Mouse (Mus musculus): ENCODE data around the gene Ppp2r3c. TPM values are rescaled to one million over a fixed set of nuclear protein-coding genes. Genes with fewer than 3 reads are reported as not detected.
"Not testable (repeated sequence)": the region's sequence is repeated elsewhere in the genome, so short reads cannot be mapped to it uniquely, and the experiment has no call there.

Ppp2r3c gene
- polyA plus RNA-seq (2014; fragmentation: Nextera tagmentation; extraction: Ambion mirVana) = 33.4 and 37.4 TPM in 2 replicates

GRCm38 (mm10) chr12:55302485-55303441, at the start of gene Ppp2r3c:
Ppp2r3c (minus strand) TSS chr12:55302998.
- no peaks in the 10 kb centered on the region for H3K9me3 ChIP-seq (ENCODE audit: control insufficient read depth, low read length)
- H3K4me1 ChIP-seq (ENCODE audit: control insufficient read depth, insufficient read depth, low read length) = peaks cover 15% of the 10 kb centered on the region
- H3K4me2 ChIP-seq = peak within 1 kb of the TSS; percentile 65
- peak; percentile 98 for DNase-seq (ENCODE audit: low spot score, missing footprints)
- H3K36me3 ChIP-seq (ENCODE audit: control insufficient read depth, insufficient read depth, low read length) = no peaks in the 10 kb centered on the region
- H3K9ac ChIP-seq (ENCODE audit: low read length) = peak within 1 kb of the TSS; percentile 82
- peak within 1 kb of the TSS; percentile 65 for H3K4me3 ChIP-seq (ENCODE audit: low read depth, low read length)
- under 1% methylated on average over 55 of the region's 55 CpGs for WGBS
- ATAC-seq (ENCODE audit: low FRiP score) = peak; percentile 94
- H3K27me3 ChIP-seq (ENCODE audit: control insufficient read depth, insufficient read depth, low read length) = no peaks in the 10 kb centered on the region
- H3K27ac ChIP-seq (ENCODE audit: low read depth, low read length) = peak within 1 kb of the TSS; percentile 42

GRCm38 (mm10) chr12:55344583-55344982, 41.8 kb upstream of the Ppp2r3c start:
- DNase-seq (ENCODE audit: low spot score, missing footprints) (no peak), ATAC-seq (ENCODE audit: low FRiP score) (no peak)
- Histone ChIP-seq H3K4me2 (no peak overlapping the region), H3K9ac (ENCODE audit: low read length) (no peak overlapping the region), H3K4me1 (ENCODE audit: control insufficient read depth, insufficient read depth, low read length) (no peaks in the 10 kb centered on the region), H3K27ac (ENCODE audit: low read depth, low read length) (no peak overlapping the region), H3K4me3 (ENCODE audit: low read depth, low read length) (no peak overlapping the region), H3K27me3 (ENCODE audit: control insufficient read depth, insufficient read depth, low read length) (no peaks in the 10 kb centered on the region), H3K36me3 (ENCODE audit: control insufficient read depth, insufficient read depth, low read length) (no peaks in the 10 kb centered on the region), H3K9me3 (ENCODE audit: control insufficient read depth, low read length) (no peaks in the 10 kb centered on the region)
- WGBS = 83% methylated on average over 13 of the region's 13 CpGs

- Histone ChIP-seq H3K27ac (ENCODE audit: low read depth, low read length) (no peak overlapping the region), H3K4me1 (ENCODE audit: control insufficient read depth, insufficient read depth, low read length) (no peaks in the 10 kb centered on the region), H3K27me3 (ENCODE audit: control insufficient read depth, insufficient read depth, low read length) (no peaks in the 10 kb centered on the region), H3K36me3 (ENCODE audit: control insufficient read depth, insufficient read depth, low read length) (no peaks in the 10 kb centered on the region), H3K9ac (ENCODE audit: low read length) (no peak overlapping the region), H3K4me3 (ENCODE audit: low read depth, low read length) (no peak overlapping the region), H3K9me3 (ENCODE audit: control insufficient read depth, low read length) (no peaks in the 10 kb centered on the region), H3K4me2 (no peak overlapping the region)
- ATAC-seq (ENCODE audit: low FRiP score) = no peak
- no peak for DNase-seq (ENCODE audit: low spot score, missing footprints)
- 83% methylated on average over 11 of the region's 11 CpGs for WGBS
Observed at GRCm38 (mm10) chr12:55343998-55344397, 41.2 kb upstream of the Ppp2r3c start.

GRCm38 (mm10) chr12:55343045-55343444, 40.2 kb upstream of the Ppp2r3c start:
- H3K27me3 ChIP-seq (ENCODE audit: control insufficient read depth, insufficient read depth, low read length); H3K4me2 ChIP-seq; ATAC-seq (ENCODE audit: low FRiP score); H3K9ac ChIP-seq (ENCODE audit: low read length); DNase-seq (ENCODE audit: low spot score, missing footprints); H3K27ac ChIP-seq (ENCODE audit: low read depth, low read length); H3K4me1 ChIP-seq (ENCODE audit: control insufficient read depth, insufficient read depth, low read length); H3K36me3 ChIP-seq (ENCODE audit: control insufficient read depth, insufficient read depth, low read length); H3K9me3 ChIP-seq (ENCODE audit: control insufficient read depth, low read length); H3K4me3 ChIP-seq (ENCODE audit: low read depth, low read length): not testable (repeated sequence)
- WGBS = 81% methylated on average over 1 of the region's 1 CpGs

- WGBS = 88% methylated on average over 1 of the region's 2 CpGs
- H3K9ac ChIP-seq (ENCODE audit: low read length); H3K4me1 ChIP-seq (ENCODE audit: control insufficient read depth, insufficient read depth, low read length); H3K4me2 ChIP-seq; H3K4me3 ChIP-seq (ENCODE audit: low read depth, low read length); ATAC-seq (ENCODE audit: low FRiP score); DNase-seq (ENCODE audit: low spot score, missing footprints); H3K27me3 ChIP-seq (ENCODE audit: control insufficient read depth, insufficient read depth, low read length); H3K36me3 ChIP-seq (ENCODE audit: control insufficient read depth, insufficient read depth, low read length); H3K27ac ChIP-seq (ENCODE audit: low read depth, low read length); H3K9me3 ChIP-seq (ENCODE audit: control insufficient read depth, low read length): not testable (repeated sequence)
Observed at GRCm38 (mm10) chr12:55338490-55338889, 35.7 kb upstream of the Ppp2r3c start.

- Histone ChIP-seq H3K27ac (ENCODE audit: low read depth, low read length) (no peak overlapping the region), H3K36me3 (ENCODE audit: control insufficient read depth, insufficient read depth, low read length) (no peaks in the 10 kb centered on the region), H3K4me1 (ENCODE audit: control insufficient read depth, insufficient read depth, low read length) (no peaks in the 10 kb centered on the region), H3K27me3 (ENCODE audit: control insufficient read depth, insufficient read depth, low read length) (no peaks in the 10 kb centered on the region), H3K9me3 (ENCODE audit: control insufficient read depth, low read length) (no peaks in the 10 kb centered on the region), H3K4me3 (ENCODE audit: low read depth, low read length) (no peak overlapping the region), H3K4me2 (no peak overlapping the region), H3K9ac (ENCODE audit: low read length) (no peak overlapping the region)
- 87% methylated on average over 7 of the region's 7 CpGs for WGBS
- no peak for DNase-seq (ENCODE audit: low spot score, missing footprints)
- no peak for ATAC-seq (ENCODE audit: low FRiP score)
Observed at GRCm38 (mm10) chr12:55333662-55334061, 30.9 kb upstream of the Ppp2r3c start.

GRCm38 (mm10) chr12:55329351-55329750, 26.6 kb upstream of the Ppp2r3c start:
- DNase-seq (ENCODE audit: low spot score, missing footprints) (no peak), ATAC-seq (ENCODE audit: low FRiP score) (no peak)
- Histone ChIP-seq H3K27me3 (ENCODE audit: control insufficient read depth, insufficient read depth, low read length) (no peaks in the 10 kb centered on the region), H3K36me3 (ENCODE audit: control insufficient read depth, insufficient read depth, low read length) (no peaks in the 10 kb centered on the region), H3K27ac (ENCODE audit: low read depth, low read length) (no peak overlapping the region), H3K9ac (ENCODE audit: low read length) (no peak overlapping the region), H3K4me2 (no peak overlapping the region), H3K4me3 (ENCODE audit: low read depth, low read length) (no peak overlapping the region), H3K9me3 (ENCODE audit: control insufficient read depth, low read length) (no peaks in the 10 kb centered on the region), H3K4me1 (ENCODE audit: control insufficient read depth, insufficient read depth, low read length) (no peaks in the 10 kb centered on the region)
- 95% methylated on average over 7 of the region's 7 CpGs for WGBS

- no peak for ATAC-seq (ENCODE audit: low FRiP score)
Observed at GRCm38 (mm10) chr12:55328784-55329183, 26.0 kb upstream of the Ppp2r3c start.

GRCm38 (mm10) chr12:55325702-55326101, 22.9 kb upstream of the Ppp2r3c start:
- no peak overlapping the region for H3K4me2 ChIP-seq
- DNase-seq (ENCODE audit: low spot score, missing footprints) (no peak), ATAC-seq (ENCODE audit: low FRiP score) (no peak)
- H3K4me3 ChIP-seq (ENCODE audit: low read depth, low read length) = no peak overlapping the region
- no peaks in the 10 kb centered on the region for H3K36me3 ChIP-seq (ENCODE audit: control insufficient read depth, insufficient read depth, low read length)
- H3K9me3 ChIP-seq (ENCODE audit: control insufficient read depth, low read length) = no peaks in the 10 kb centered on the region
- H3K27ac ChIP-seq (ENCODE audit: low read depth, low read length) = no peak overlapping the region
- H3K4me1 ChIP-seq (ENCODE audit: control insufficient read depth, insufficient read depth, low read length) = no peaks in the 10 kb centered on the region
- no peak overlapping the region for H3K9ac ChIP-seq (ENCODE audit: low read length)
- no peaks in the 10 kb centered on the region for H3K27me3 ChIP-seq (ENCODE audit: control insufficient read depth, insufficient read depth, low read length)
- 96% methylated on average over 7 of the region's 7 CpGs for WGBS

More at GRCm38 (mm10) chr12:55328784-55329183, 26.0 kb upstream of the Ppp2r3c start:
- H3K9ac ChIP-seq (ENCODE audit: low read length) = no peak overlapping the region
- no peaks in the 10 kb centered on the region for H3K36me3 ChIP-seq (ENCODE audit: control insufficient read depth, insufficient read depth, low read length)
- no peak overlapping the region for H3K27ac ChIP-seq (ENCODE audit: low read depth, low read length)
- 89% methylated on average over 4 of the region's 4 CpGs for WGBS
- H3K9me3 ChIP-seq (ENCODE audit: control insufficient read depth, low read length) = no peaks in the 10 kb centered on the region
- H3K4me1 ChIP-seq (ENCODE audit: control insufficient read depth, insufficient read depth, low read length) = no peaks in the 10 kb centered on the region
- H3K4me3 ChIP-seq (ENCODE audit: low read depth, low read length) = no peak overlapping the region
- H3K27me3 ChIP-seq (ENCODE audit: control insufficient read depth, insufficient read depth, low read length) = no peaks in the 10 kb centered on the region
- DNase-seq (ENCODE audit: low spot score, missing footprints) = no peak
- H3K4me2 ChIP-seq = no peak overlapping the region

All from midbrain, embryonic 11.5 days (tissue).